Comparison of ENCODE assay signal across 8 mouse cellular contexts in the genomic region with DNA sequence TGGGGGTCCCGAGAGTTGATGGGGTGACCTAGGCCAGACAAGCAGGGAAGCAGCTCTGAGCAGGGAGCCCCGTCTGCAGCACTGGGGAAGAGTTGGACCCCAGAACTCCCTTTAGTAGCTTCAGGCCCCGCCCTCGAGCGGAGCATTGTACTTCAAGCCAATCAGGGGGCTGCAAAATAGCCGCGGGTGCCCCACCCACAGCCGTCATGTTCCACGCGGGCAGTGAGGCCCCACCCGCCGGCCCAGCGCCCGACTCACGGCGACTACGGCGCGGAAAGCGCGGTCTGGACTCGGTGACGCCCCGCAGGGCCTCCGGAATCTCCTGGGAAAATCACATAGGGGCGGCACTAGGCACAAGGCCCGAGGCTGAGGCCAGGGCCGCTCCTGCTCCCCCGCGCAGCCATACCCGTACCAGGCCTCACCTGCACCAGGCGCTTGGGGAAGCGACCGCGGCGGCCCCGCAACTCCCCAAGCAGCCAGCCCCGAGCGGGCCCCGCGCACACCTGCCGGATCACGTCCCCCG. TPM values are rescaled to one million over a fixed set of nuclear protein-coding genes. Genes with fewer than 3 reads are reported as not detected.
DNase-seq lines count a peak whose midpoint lies in the region; ATAC-seq lines count a peak whose summit lies in the region.

No protein-coding gene starts in this region.

- H3K9ac ChIP-seq in hindbrain, embryonic 13.5 days = peak overlapping the region; percentile 81

- H3K4me2 ChIP-seq in hindbrain, embryonic 13.5 days = peak overlapping the region; percentile 95

- H3K4me1 ChIP-seq in hindbrain, embryonic 13.5 days (replicated peaks) = peaks cover 14% of the 10 kb centered on the region

- no peaks in the 10 kb centered on the region for H3K9me3 ChIP-seq in hindbrain, embryonic 13.5 days

- DNase-seq in WW6 (ENCODE audit: low read depth, low spot score) = peak; percentile 56
- peak; percentile 76 to 83 for DNase-seq in cerebellum, postnatal 36 days
- DNase-seq in frontal cortex, postnatal 25 days (ENCODE audit: low spot score in 2 of 2) = peak; percentile 54 to 72
- peak; percentile 69 to 71 for DNase-seq in layer of hippocampus, postnatal 25 days (ENCODE audit: extremely low spot score in 1 of 2, low spot score in 1 of 2)
- peak; percentile 97 for DNase-seq in lung, postnatal 10 days
- peak; percentile 81 for DNase-seq in ovary, postnatal 14 days (ENCODE audit: low spot score)
- peak; percentile 80 to 82 for DNase-seq in thymus, postnatal 10 days (ENCODE audit: low spot score in 2 of 2)

- no peaks in the 10 kb centered on the region for H3K27me3 ChIP-seq in hindbrain, embryonic 13.5 days

- under 1% methylated on average over 44 of the region's 44 CpGs for WGBS in hindbrain, embryonic 13.5 days

- ATAC-seq in hindbrain, embryonic 13.5 days (ENCODE audit: low FRiP score) = peak; percentile 88

- peak overlapping the region; percentile 48 for H3K4me3 ChIP-seq in hindbrain, embryonic 13.5 days

- H3K36me3 ChIP-seq in hindbrain, embryonic 13.5 days = peaks cover 24% of the 10 kb centered on the region

- 0 out of 2 replicates have a peak overlapping the region, but pooled peaks have one; percentile 37 for H3K27ac ChIP-seq in hindbrain, embryonic 13.5 days

RNA-seq across cellular contexts. Expression of gene Sh3d21, which starts 0.7 kb away (rescaled TPM):
- polyA plus RNA-seq in hindbrain, embryonic 13.5 days (2015; fragmentation: Nextera tagmentation; extraction: Ambion mirVana) = 1.3 and 1.4 TPM in 2 replicates
- total RNA-seq in layer of hippocampus, postnatal 25 days (2021) = 1 to 10 TPM in 1 of 2 experiments, under 1 TPM in 1; 0.62 to 1.0 TPM

RNA-seq across cellular contexts. Expression of gene Eva1b, which starts 15.1 kb away (rescaled TPM):
- polyA plus RNA-seq in hindbrain, embryonic 13.5 days (2015; fragmentation: Nextera tagmentation; extraction: Ambion mirVana) = 15.0 and 15.5 TPM in 2 replicates
- total RNA-seq in layer of hippocampus, postnatal 25 days (2021) = 1 to 10 TPM; 2.8 to 3.1 TPM

RNA-seq across cellular contexts. Expression of gene Thrap3, which starts 40.0 kb away (rescaled TPM):
- polyA plus RNA-seq in hindbrain, embryonic 13.5 days (2015; fragmentation: Nextera tagmentation; extraction: Ambion mirVana) = 163 and 166 TPM in 2 replicates
- total RNA-seq in layer of hippocampus, postnatal 25 days (2021) = 100 to 1,000 TPM; 133 to 154 TPM

RNA-seq across cellular contexts. Expression of gene Stk40, which starts 58.8 kb away (rescaled TPM):
- polyA plus RNA-seq in hindbrain, embryonic 13.5 days (2015; fragmentation: Nextera tagmentation; extraction: Ambion mirVana) = 35.1 and 35.5 TPM in 2 replicates
- total RNA-seq in layer of hippocampus, postnatal 25 days (2021) = 10 to 100 TPM; 23.7 to 26.1 TPM

Comparison
In these comparisons a context has a peak if more than half of its experiments do, and no peak if none do; other contexts are left out.
1. Peak in every context shown above with its lines: DNase-seq, ATAC-seq, H3K4me3 ChIP-seq and H3K27ac ChIP-seq.